Mouse (Mus musculus) ES-Bruce4 (cell line): Measurements from ENCODE around the gene Ttll11.

Experiments used
- CTCF ChIP-seq: IDR thresholded peaks from one replicate; pipeline ENCODE4 v1.8.1; 2011; ENCODE audit warnings: low read depth, low read length
- POLR2A ChIP-seq: IDR thresholded peaks from one replicate; pipeline ENCODE4 v1.8.1; 2011; ENCODE audit warnings: low read length; ENCODE audit not compliant: insufficient read depth

DNA sequence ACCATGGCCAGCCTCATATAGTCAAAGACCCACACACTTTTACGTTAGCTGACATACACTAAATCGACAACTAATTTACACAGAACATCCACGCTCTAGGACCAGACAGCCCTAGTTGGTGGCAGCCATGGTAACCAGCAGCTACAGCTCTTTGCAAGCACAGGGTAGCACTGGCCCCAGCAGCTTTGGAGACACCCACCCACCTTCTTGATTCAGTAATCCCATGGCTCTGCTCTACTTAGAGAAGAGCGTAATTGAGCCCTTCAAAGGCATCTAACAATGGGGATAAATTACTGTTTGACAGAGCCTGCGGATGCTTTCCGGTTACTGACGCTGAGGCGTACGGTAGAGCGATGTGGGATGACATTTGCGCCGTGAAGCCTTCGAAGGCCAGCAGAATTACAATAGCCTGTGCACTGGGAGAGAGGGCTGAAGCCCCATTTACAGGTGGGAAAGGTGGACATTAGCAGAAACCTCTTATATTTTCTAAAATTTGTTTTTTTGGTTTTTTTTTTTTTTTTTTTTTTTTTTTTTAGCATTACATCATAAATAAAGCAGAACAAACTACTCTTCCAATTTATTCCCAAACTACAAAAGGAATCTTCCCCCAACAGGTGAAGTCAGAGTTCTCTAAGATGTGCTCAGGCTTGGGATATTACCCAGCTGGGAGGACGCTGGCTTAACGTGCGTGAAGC lies 136.8 kb downstream of the Ttll11 start:
- TF ChIP-seq CTCF (no peak), POLR2A (no peak)
